Mouse (Mus musculus) CH12.LX (cell line): ENCODE data around the gene Lonp1. TPM values are rescaled to one million over a fixed set of nuclear protein-coding genes. Genes with fewer than 3 reads are reported as not detected.

Experiments
- DNase-seq: peaks from one replicate; pipeline ENCODE4 v3.0.0-alpha.2; 2013; ENCODE audit errors: extremely low read depth
- H3K27ac ChIP-seq: 2 replicates; pipeline ENCODE4 v1.5.1; 2012; ENCODE audit warnings: low read depth, mild to moderate bottlenecking, control low read depth, moderate library complexity; ENCODE audit not compliant: insufficient read depth
- H3K27me3 ChIP-seq: replicated peaks from 2 replicates; pipeline ENCODE3; 2012; ENCODE audit warnings: inconsistent platforms
- H3K36me3 ChIP-seq, 2 experiments: replicated peaks in 1 of 2; 2 replicates each; pipeline versions ENCODE3 to v1.6.1; 2012; ENCODE audit warnings: inconsistent platforms in 1 of 2, low read length in 1 of 2, mild to moderate bottlenecking in 1 of 2, mixed read lengths in 1 of 2, moderate library complexity in 1 of 2; ENCODE audit not compliant: control insufficient read depth in 1 of 2, insufficient read depth in 1 of 2
- H3K4me1 ChIP-seq, 2 experiments: 2 replicates each; pipeline ENCODE4 v1.6.1; 2012; ENCODE audit warnings: inconsistent platforms in 1 of 2, moderate library complexity in 1 of 2; ENCODE audit not compliant: insufficient read depth in 2 of 2, control insufficient read depth in 1 of 2
- H3K4me2 ChIP-seq: 2 replicates; pipeline ENCODE4 v1.6.1; 2012; ENCODE audit warnings: low read depth, mild to moderate bottlenecking, control low read depth; ENCODE audit not compliant: poor library complexity, insufficient read depth, severe bottlenecking
- H3K4me3 ChIP-seq, 3 experiments: fragments of 150-350 bp in 1 of 3; sonication (generic) in 1 of 3; replicated peaks in 1 of 3; 2 replicates each; pipeline versions ENCODE3 to v1.5.1; 2011 to 2012; ENCODE audit warnings: low read depth in 2 of 3, low read length in 2 of 3, mild to moderate bottlenecking in 2 of 3, moderate library complexity in 2 of 3, control low read depth in 1 of 3, improper control_type of control experiment in 1 of 3, inconsistent platforms in 1 of 3, mixed read lengths in 1 of 3; ENCODE audit not compliant: poor library complexity in 1 of 3
- H3K79me2 ChIP-seq: replicated peaks from 2 replicates; pipeline ENCODE4 v1.6.1; 2012; ENCODE audit warnings: mild to moderate bottlenecking, moderate library complexity; ENCODE audit not compliant: control insufficient read depth, poor library complexity, insufficient read depth, severe bottlenecking; ENCODE audit errors: extremely low read depth
- H3K9ac ChIP-seq: 2 replicates; pipeline ENCODE4 v1.6.1; 2012; ENCODE audit warnings: low read depth, mild to moderate bottlenecking, control low read depth, moderate library complexity; ENCODE audit not compliant: insufficient read depth
- H3K9me3 ChIP-seq: replicated peaks from 2 replicates; pipeline ENCODE3; 2012; ENCODE audit warnings: low read length, inconsistent platforms, mixed read lengths
- BHLHE40 ChIP-seq: IDR thresholded peaks from 2 replicates; pipeline ENCODE4 v1.6.1; 2011; ENCODE audit warnings: mild to moderate bottlenecking, low read depth, low read length, improper control_type of control experiment
- E2F4 ChIP-seq: IDR thresholded peaks from 2 replicates; pipeline ENCODE4 v1.6.1; 2011; ENCODE audit warnings: low read depth, low read length, improper control_type of control experiment; ENCODE audit not compliant: insufficient replicate concordance
- ELF1 ChIP-seq: IDR thresholded peaks from 2 replicates; pipeline ENCODE4 v1.6.1; 2014; ENCODE audit warnings: low read depth, mild to moderate bottlenecking, inconsistent platforms, low read length, improper control_type of control experiment
- EP300 ChIP-seq: IDR thresholded peaks from 2 replicates; pipeline ENCODE4 v1.6.1; 2011; ENCODE audit warnings: low read length, improper control_type of control experiment
- ETS1 ChIP-seq: conservative IDR thresholded peaks from 2 replicates; pipeline ENCODE4 v1.6.1; 2012; ENCODE audit warnings: low read depth, mild to moderate bottlenecking, inconsistent platforms, low read length, improper control_type of control experiment, moderate library complexity
- GABPA ChIP-seq: IDR thresholded peaks from 2 replicates; pipeline ENCODE4 v1.6.1; 2012; ENCODE audit warnings: low read depth, low read length, improper control_type of control experiment, inconsistent platforms; ENCODE audit not compliant: insufficient replicate concordance
- HCFC1 ChIP-seq: IDR thresholded peaks from 2 replicates; pipeline ENCODE4 v1.6.1; 2012; ENCODE audit warnings: low read depth, mild to moderate bottlenecking, inconsistent platforms, low read length, improper control_type of control experiment
- JUN ChIP-seq: IDR thresholded peaks from 2 replicates; pipeline ENCODE4 v1.6.1; 2011; ENCODE audit warnings: low read depth, mild to moderate bottlenecking, low read length, improper control_type of control experiment, moderate library complexity; ENCODE audit not compliant: insufficient read depth
- JUND ChIP-seq: conservative IDR thresholded peaks from 2 replicates; pipeline ENCODE4 v1.6.1; 2011; ENCODE audit warnings: low read depth, low read length, improper control_type of control experiment
- MEF2A ChIP-seq: IDR thresholded peaks from 2 replicates; pipeline ENCODE4 v1.6.1; 2014; ENCODE audit warnings: low read depth, mild to moderate bottlenecking, inconsistent platforms, low read length, improper control_type of control experiment, borderline replicate concordance
- MXI1 ChIP-seq: IDR thresholded peaks from 2 replicates; pipeline ENCODE4 v1.6.1; 2011; ENCODE audit warnings: mild to moderate bottlenecking, low read depth, low read length, improper control_type of control experiment
- NELFE ChIP-seq: IDR thresholded peaks from 2 replicates; pipeline ENCODE4 v1.6.1; 2011; ENCODE audit warnings: low read depth, low read length, improper control_type of control experiment
- NRF1 ChIP-seq: IDR thresholded peaks from 2 replicates; pipeline ENCODE4 v1.6.1; 2014; ENCODE audit warnings: low read depth, mild to moderate bottlenecking, inconsistent platforms, low read length, improper control_type of control experiment, moderate library complexity
- POLR2A ChIP-seq: IDR thresholded peaks from 2 replicates; pipeline ENCODE4 v1.6.1; 2011; ENCODE audit warnings: low read depth, mild to moderate bottlenecking, improper control_type of control experiment, low read length
- SIN3A ChIP-seq: IDR thresholded peaks from 2 replicates; pipeline ENCODE4 v1.6.1; 2012; ENCODE audit warnings: low read length, improper control_type of control experiment, inconsistent platforms
- SMC3 ChIP-seq: IDR thresholded peaks from 2 replicates; pipeline ENCODE4 v1.6.1; 2011; ENCODE audit warnings: low read depth, low read length, improper control_type of control experiment
- TBP ChIP-seq: conservative IDR thresholded peaks from 2 replicates; pipeline ENCODE4 v1.6.1; 2011; ENCODE audit warnings: low read depth, low read length, improper control_type of control experiment
- USF2 ChIP-seq: conservative IDR thresholded peaks from 2 replicates; pipeline ENCODE4 v1.6.1; 2011; ENCODE audit warnings: low read depth, low read length, improper control_type of control experiment
- ZC3H11A ChIP-seq: IDR thresholded peaks from 2 replicates; pipeline ENCODE4 v1.6.1; 2012; ENCODE audit warnings: low read depth, mild to moderate bottlenecking, inconsistent platforms, low read length, improper control_type of control experiment
- ZKSCAN1 ChIP-seq: IDR thresholded peaks from 2 replicates; pipeline ENCODE4 v1.6.1; 2012; ENCODE audit warnings: low read depth, inconsistent platforms, low read length, improper control_type of control experiment, borderline replicate concordance
- ZMIZ1 ChIP-seq: IDR thresholded peaks from 2 replicates; pipeline ENCODE4 v1.6.1; 2012; ENCODE audit warnings: low read depth, mild to moderate bottlenecking, inconsistent platforms, low read length, improper control_type of control experiment
- ZNF384 ChIP-seq: IDR thresholded peaks from 2 replicates; pipeline ENCODE4 v1.6.1; 2012; ENCODE audit warnings: low read depth, low read length, improper control_type of control experiment, inconsistent platforms
- dilution Hi-C: fragments of 300-500 bp; cut with MboI; formaldehyde crosslinking; loops from 2 replicates; pipeline ENCODE4 v1.14.3; 2020; ENCODE audit warnings: low sequenced_read_pairs; ENCODE audit not compliant: extremely low pct_unique_long_range_greater_than_20kb, extremely low pct_ligation_motif_present
- in situ Hi-C: fragments of 300-500 bp; cut with MboI; formaldehyde crosslinking; loops from 3 replicates; pipeline ENCODE4 v1.14.3; 2019; ENCODE audit warnings: low sequenced_read_pairs, low pct_ligation_motif_present, low pct_unique_long_range_greater_than_20kb, mixed read lengths
- polyA plus RNA-seq: library from polyadenylated mRNA; unstranded; fragments of >175 nt; gene quantifications from 2 replicates; pipeline ENCODE4 v1.2.1, GENCODE M21; 2012; ENCODE audit warnings: low read depth; ENCODE audit not compliant: insufficient read length
- total RNA-seq, 2 experiments: library from RNA; depleted of rRNA; stranded (reverse); fragments of 300-350 nt in 1 of 2; fragments of >200 nt in 1 of 2; gene quantifications; 2 replicates each; pipeline ENCODE4 v1.2.3; 2012 to 2014

Gene Lonp1
- total and polyA plus RNA-seq, 3 experiments = 69.6 to 151 (median 99.4) TPM

DNA sequence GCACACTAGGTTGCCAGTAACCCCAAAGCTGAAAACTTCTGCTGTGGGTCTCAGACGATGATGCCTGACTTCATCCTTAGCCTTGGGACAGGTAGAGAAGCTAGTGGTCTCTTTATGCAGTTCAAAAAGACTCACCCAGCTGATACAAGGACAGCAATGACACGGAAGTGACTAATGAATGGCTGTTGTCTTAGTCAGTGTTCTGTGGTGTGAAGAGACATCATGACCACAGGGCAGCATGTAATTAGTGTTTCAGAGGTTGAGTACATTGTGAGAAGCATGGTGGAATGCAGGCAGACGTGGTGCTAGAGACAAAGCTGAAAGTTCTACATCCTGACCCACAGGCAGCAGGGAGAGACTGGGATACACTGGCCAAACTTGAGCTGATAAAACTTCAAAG is 40.9 kb upstream of the Lonp1 start:
- peaks cover 0 to 7% of the 10 kb centered on the region in 2 experiments; a peak in 3 of 4 replicates for H3K4me1 ChIP-seq
- no peaks in the 10 kb centered on the region for H3K79me2 ChIP-seq
- dilution Hi-C loops = no loop called here
- H3K36me3 ChIP-seq = no peaks in the 10 kb centered on the region
- H3K9ac ChIP-seq = no peak overlapping the region
- H3K9me3 ChIP-seq = peaks cover 3% of the 10 kb centered on the region
- in situ Hi-C loops = loop anchor here (10.0 kb wide), 1 partner anchor 303 kb away; no protein-coding TSS in a partner anchor
- H3K27me3 ChIP-seq = peaks cover 12% of the 10 kb centered on the region
- no peak for DNase-seq
- no peak overlapping the region for H3K4me3 ChIP-seq
- no peak overlapping the region for H3K4me2 ChIP-seq
- no peak overlapping the region for H3K27ac ChIP-seq
- no peak for TF ChIP-seq TBP
- TF ChIP-seq MXI1 = no peak
- no peak for TF ChIP-seq NRF1
- no peak for TF ChIP-seq E2F4
- no peak for TF ChIP-seq EP300
- TF ChIP-seq BHLHE40 = no peak

GRCm38 (mm10) chr17:56666384-56666783 is 39.7 kb upstream of the Lonp1 start:
- H3K27me3 ChIP-seq = peaks cover 15% of the 10 kb centered on the region
- H3K9me3 ChIP-seq = peaks cover 3% of the 10 kb centered on the region
- H3K36me3 ChIP-seq = no peaks in the 10 kb centered on the region
- no peak overlapping the region for H3K27ac ChIP-seq
- no peaks in the 10 kb centered on the region for H3K79me2 ChIP-seq
- no peak overlapping the region for H3K4me3 ChIP-seq
- TF ChIP-seq ZC3H11A (no peak), SMC3 (no peak), SIN3A (no peak), GABPA (no peak), EP300 (no peak), JUN (no peak), TBP (no peak), ZNF384 (no peak), NRF1 (no peak), ZMIZ1 (no peak), NELFE (no peak), ELF1 (no peak), JUND (no peak), POLR2A (no peak), ZKSCAN1 (no peak), MXI1 (no peak), ETS1 (no peak), HCFC1 (no peak), MEF2A (no peak), USF2 (no peak)
- TF ChIP-seq, all 38 proteins: peak for 0
- dilution Hi-C loops (no loop called here), in situ Hi-C loops (loop anchor here (10.0 kb wide), 1 partner anchor 302 kb away; no protein-coding TSS in a partner anchor)
- H3K4me1 ChIP-seq = peaks cover 0 to 4% of the 10 kb centered on the region in 2 experiments; a peak in 3 of 4 replicates
- DNase-seq = no peak
- H3K4me2 ChIP-seq = no peak overlapping the region
- H3K9ac ChIP-seq = no peak overlapping the region
